Mouse (Mus musculus): ENCODE measurements around the gene Prl. TPM values are rescaled to one million over a fixed set of nuclear protein-coding genes. Genes with fewer than 3 reads are reported as not detected.

Prl gene
- not detected for total RNA-seq (2023)

GRCm38 (mm10) chr13:27057270-27057669, at the start of gene Prl:
TSS of gene Prl (plus strand) at chr13:27057570.

GRCm38 (mm10) chr13:27093890-27094289, 36.5 kb downstream of the Prl start, which contains the start of gene Prl3d1:
TSS of gene Prl3d1 (plus strand) at chr13:27094190.

Other genes starting within 250 kb of the Prl start
- not detected for gene Prl3d1, start 36.6 kb downstream of the Prl start, total RNA-seq (2023)
- not detected for gene Prl3d2, start 64.1 kb downstream of the Prl start, total RNA-seq (2023)
- not detected for gene Prl3d3, start 99.2 kb downstream of the Prl start, total RNA-seq (2023)
- gene Prl3c1, start 139.1 kb downstream of the Prl start, total RNA-seq (2023), result not detected
- not detected for gene Prl3b1, start 184.3 kb downstream of the Prl start, total RNA-seq (2023)
- gene Prl3a1, start 201.9 kb downstream of the Prl start, total RNA-seq (2023), result not detected

Measured in neutrophil, adult 83 days (primary cell).